Mouse (Mus musculus) hindbrain, embryonic 12.5 days (tissue): ENCODE measurements at regions not wholly inside any gene's neighbourhood (a gene's known extent, or its start where the extent isn't known, plus 50 kb on each side); places are given as distances from the start of the nearest gene placed in this dataset.

Experiments used
- ATAC-seq: fragments of 200-750 bp; cut with Nextera tagmentation; 2 replicates; pipeline ENCODE4 v1.8.0; 2017; ENCODE audit warnings: moderate TSS enrichment; ENCODE audit not compliant: low FRiP score
- H3K27ac ChIP-seq: fragments of 300-500 bp; sonication (generic); 2 replicates; pipeline ENCODE4 v1.5.1; 2016; ENCODE audit warnings: mild to moderate bottlenecking
- H3K27me3 ChIP-seq: fragments of 300-500 bp; sonication (generic); 2 replicates; pipeline ENCODE4 v1.6.1; 2016; ENCODE audit warnings: mild to moderate bottlenecking
- H3K36me3 ChIP-seq: fragments of 300-500 bp; sonication (generic); 2 replicates; pipeline ENCODE4 v1.6.1; 2016; ENCODE audit warnings: mild to moderate bottlenecking
- H3K4me1 ChIP-seq: fragments of 300-500 bp; sonication (generic); 2 replicates; pipeline ENCODE4 v1.6.1; 2016
- H3K4me2 ChIP-seq: fragments of 300-500 bp; sonication (generic); replicated peaks from 2 replicates; pipeline ENCODE4 v1.6.1; 2016; ENCODE audit warnings: mild to moderate bottlenecking
- H3K4me3 ChIP-seq: fragments of 300-500 bp; sonication (generic); 2 replicates; pipeline ENCODE4 v1.5.1; 2016; ENCODE audit warnings: mild to moderate bottlenecking
- H3K9ac ChIP-seq: fragments of 300-500 bp; sonication (generic); 2 replicates; pipeline ENCODE4 v1.6.1; 2016; ENCODE audit warnings: mild to moderate bottlenecking, moderate library complexity
- H3K9me3 ChIP-seq: fragments of 300-500 bp; sonication (generic); replicated peaks from 2 replicates; pipeline ENCODE4 v1.6.1; 2016; ENCODE audit warnings: mild to moderate bottlenecking
- WGBS: fragments of 180-500 bp; shearing (Covaris S2); methylation state at CpG from one replicate; pipeline ENCODE4 v1.1.7; 2016; 5-methylcytosine and 5-hydroxymethylcytosine counted together

DNA sequence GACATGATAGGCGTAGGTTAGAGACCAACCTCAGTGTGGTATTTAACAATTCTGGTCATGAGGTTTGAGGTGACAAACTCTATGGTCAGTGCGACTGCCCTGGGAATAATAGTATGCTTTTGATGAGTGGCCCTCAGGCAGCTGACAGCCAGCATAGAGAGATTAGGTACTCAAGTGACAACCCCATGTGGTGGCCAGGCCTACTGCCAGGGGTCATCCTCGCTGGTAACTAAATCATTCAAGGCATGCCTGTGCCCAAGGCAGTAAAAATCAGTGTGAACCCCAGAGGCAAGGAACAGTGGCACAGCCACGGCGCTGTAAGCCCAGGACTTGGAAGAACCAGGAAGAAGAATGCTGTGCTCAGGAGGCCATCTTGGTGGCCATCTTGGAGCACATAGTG, 134.6 kb upstream of the Jarid2 start:
- Histone ChIP-seq H3K9me3 (no peaks in the 10 kb centered on the region), H3K4me3 (no peak overlapping the region), H3K36me3 (no peaks in the 10 kb centered on the region), H3K27ac (no peak overlapping the region), H3K4me1 (no peaks in the 10 kb centered on the region), H3K4me2 (no peak overlapping the region), H3K9ac (no peak overlapping the region), H3K27me3 (0 out of 2 replicates have a peak, but pooled peaks cover 3% of the 10 kb centered on the region)
- WGBS = 83% methylated on average over 5 of the region's 5 CpGs
- no peak for ATAC-seq

DNA sequence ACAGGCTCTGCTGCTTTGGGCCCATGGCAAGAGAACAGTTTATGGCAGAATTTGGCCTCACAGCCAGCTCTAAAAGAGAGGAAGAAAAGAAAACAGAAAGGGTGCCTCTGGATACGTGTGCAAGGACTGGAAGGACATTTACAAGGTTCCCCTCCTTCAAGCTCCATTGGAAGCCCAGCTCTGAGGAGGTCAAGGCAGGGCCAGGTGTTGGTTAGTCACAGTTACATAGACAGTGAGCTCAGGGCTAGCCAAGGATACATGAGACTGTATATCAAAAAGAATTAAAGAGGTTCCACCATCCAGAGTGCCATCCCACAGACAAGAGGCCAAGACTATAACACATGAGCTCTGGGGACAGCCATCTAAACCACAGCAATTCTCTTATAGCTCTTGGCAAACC, 131.6 kb upstream of the Jarid2 start:
- no peak overlapping the region for H3K27ac ChIP-seq
- ATAC-seq = no peak
- no peaks in the 10 kb centered on the region for H3K36me3 ChIP-seq
- no peak overlapping the region for H3K9ac ChIP-seq
- 66% methylated on average over 1 of the region's 1 CpGs for WGBS
- H3K9me3 ChIP-seq = no peaks in the 10 kb centered on the region
- H3K4me2 ChIP-seq = no peak overlapping the region
- H3K4me3 ChIP-seq = no peak overlapping the region
- H3K27me3 ChIP-seq = 0 out of 2 replicates have a peak, but pooled peaks cover 3% of the 10 kb centered on the region
- H3K4me1 ChIP-seq = peaks cover 2% of the 10 kb centered on the region; the same call in 1 of the 2 replicates

GRCm38 (mm10) chr13:44601024-44601423, 128.2 kb upstream of the Jarid2 start:
- no peak overlapping the region for H3K9ac ChIP-seq
- peaks cover 2% of the 10 kb centered on the region; the same call in 1 of the 2 replicates for H3K4me1 ChIP-seq
- no peak overlapping the region for H3K4me2 ChIP-seq
- no peaks in the 10 kb centered on the region for H3K9me3 ChIP-seq
- H3K27me3 ChIP-seq = 0 out of 2 replicates have a peak, but pooled peaks cover 3% of the 10 kb centered on the region
- H3K27ac ChIP-seq = no peak overlapping the region
- WGBS = 81% methylated on average over 2 of the region's 2 CpGs
- no peak for ATAC-seq
- no peaks in the 10 kb centered on the region for H3K36me3 ChIP-seq
- no peak overlapping the region for H3K4me3 ChIP-seq

DNA sequence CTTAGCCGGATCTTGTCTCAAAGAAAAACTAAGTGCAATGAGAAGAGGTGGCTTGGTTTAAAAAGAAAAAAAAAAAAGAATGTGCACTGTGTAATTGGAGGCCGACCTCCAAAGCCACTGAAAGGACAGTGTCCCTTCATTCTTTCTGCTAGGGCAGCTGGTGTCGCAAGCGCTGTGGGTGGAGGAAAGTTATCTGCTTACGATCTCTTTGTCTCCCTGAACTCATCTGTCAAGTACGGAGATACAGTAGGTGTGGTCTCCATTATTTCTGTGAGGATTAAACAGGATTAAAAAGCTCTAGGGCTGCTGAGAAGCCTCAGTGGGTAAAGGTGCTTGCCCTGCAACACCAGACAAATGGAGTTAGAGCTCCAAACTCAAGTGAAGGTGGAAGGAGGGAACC, 126.6 kb upstream of the Jarid2 start:
- Histone ChIP-seq H3K27ac (no peak overlapping the region), H3K4me1 (peaks cover 2% of the 10 kb centered on the region; the same call in 1 of the 2 replicates), H3K36me3 (no peaks in the 10 kb centered on the region), H3K27me3 (0 out of 2 replicates have a peak, but pooled peaks cover 3% of the 10 kb centered on the region), H3K4me2 (no peak overlapping the region), H3K9ac (no peak overlapping the region), H3K9me3 (no peaks in the 10 kb centered on the region), H3K4me3 (no peak overlapping the region)
- ATAC-seq = no peak
- WGBS = 28% methylated on average over 6 of the region's 6 CpGs

DNA sequence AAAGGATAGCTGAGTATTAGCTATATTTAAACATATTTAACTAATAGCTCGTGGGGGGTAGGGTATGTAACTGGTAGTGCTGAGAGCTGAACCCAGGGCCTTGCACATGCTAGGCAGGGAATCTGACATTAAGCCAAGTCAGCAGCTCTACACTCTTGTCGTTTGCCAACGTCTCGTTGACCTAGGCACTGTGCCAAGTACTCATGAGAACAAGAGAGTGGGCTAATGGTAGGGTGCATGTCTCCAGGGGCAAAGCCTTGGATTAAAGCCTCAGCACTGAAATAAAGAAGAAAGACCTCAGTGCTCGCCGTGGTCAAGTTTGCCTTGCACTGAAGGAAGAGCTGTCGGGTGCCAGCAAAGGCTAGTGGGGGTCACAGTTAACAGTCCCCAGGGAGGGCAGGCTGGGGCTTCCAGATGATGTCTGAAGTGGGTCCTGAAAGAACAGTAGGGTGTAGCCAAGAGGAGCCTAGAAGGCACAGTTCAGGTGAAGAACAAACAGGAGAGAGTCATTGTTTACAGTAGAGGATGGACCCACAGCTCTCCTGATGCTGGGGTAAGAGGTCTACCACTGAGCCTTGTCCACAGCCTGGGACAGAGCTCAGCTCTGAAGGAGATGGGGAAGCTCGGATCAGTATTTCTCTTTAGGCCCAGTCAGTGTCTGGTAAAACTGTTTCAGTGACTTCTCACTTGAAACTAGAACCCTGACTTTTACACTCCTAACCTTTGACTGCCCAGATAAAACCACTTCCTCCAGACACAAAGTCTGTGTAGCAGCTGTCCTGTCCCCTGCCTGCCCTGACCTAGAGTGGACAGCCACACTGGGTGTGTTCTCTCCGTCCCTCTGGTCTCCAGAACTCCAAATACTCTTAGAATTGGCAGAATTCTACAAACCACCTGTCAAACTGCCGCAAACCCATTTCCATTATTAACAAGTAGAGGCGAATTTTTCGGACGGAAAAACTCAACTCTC, 121.7 kb upstream of the Jarid2 start:
- H3K4me1 ChIP-seq = no peaks in the 10 kb centered on the region
- H3K4me2 ChIP-seq = no peak overlapping the region
- 81% methylated on average over 13 of the region's 13 CpGs for WGBS
- H3K36me3 ChIP-seq = no peaks in the 10 kb centered on the region
- H3K27ac ChIP-seq = no peak overlapping the region
- ATAC-seq = no peak
- H3K4me3 ChIP-seq = no peak overlapping the region
- no peaks in the 10 kb centered on the region for H3K9me3 ChIP-seq
- H3K9ac ChIP-seq = no peak overlapping the region
- no peaks in the 10 kb centered on the region for H3K27me3 ChIP-seq

- no peak for ATAC-seq
- Histone ChIP-seq H3K27ac (no peak overlapping the region), H3K27me3 (no peaks in the 10 kb centered on the region), H3K9me3 (no peaks in the 10 kb centered on the region), H3K36me3 (no peaks in the 10 kb centered on the region), H3K4me3 (no peak overlapping the region), H3K4me1 (no peaks in the 10 kb centered on the region), H3K9ac (no peak overlapping the region), H3K4me2 (no peak overlapping the region)
- WGBS = 88% methylated on average over 3 of the region's 3 CpGs
These were observed 121.0 kb upstream of the Jarid2 start for GRCm38 (mm10) chr13:44608286-44608675.

DNA sequence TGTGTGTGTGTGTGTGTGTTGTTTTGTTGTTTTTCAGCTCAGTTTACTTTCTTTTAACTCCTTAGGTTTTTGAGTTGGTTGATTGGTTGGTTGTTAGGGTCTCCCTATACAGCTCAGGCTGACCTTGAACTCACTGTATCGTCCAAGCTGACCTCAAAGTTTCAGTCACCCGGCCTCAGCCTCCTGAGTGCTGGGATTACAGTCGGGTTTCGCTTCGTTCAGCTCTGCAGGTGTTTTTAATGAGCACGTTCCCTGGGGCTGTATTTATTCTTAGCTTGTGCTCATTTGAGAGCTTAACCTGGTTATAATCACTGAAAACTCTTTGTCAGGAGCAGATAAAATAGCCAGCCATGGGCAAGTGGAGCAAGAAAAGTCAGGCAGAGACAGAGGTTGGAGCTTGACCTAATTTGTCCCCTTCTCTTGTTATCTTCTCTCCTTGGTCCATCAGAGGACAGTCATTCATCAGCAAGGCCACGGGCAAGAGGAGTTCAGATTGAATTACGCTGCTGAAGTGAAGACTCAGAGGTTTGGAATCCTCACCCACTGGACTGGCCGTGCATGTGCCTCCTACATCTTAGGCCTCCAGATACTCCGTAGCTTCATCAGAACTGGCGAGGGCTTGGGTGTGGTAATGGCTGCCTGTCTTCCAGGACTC, 120.5 kb upstream of the Jarid2 start:
- Histone ChIP-seq H3K4me3 (no peak overlapping the region), H3K4me1 (no peaks in the 10 kb centered on the region), H3K4me2 (no peak overlapping the region), H3K9ac (no peak overlapping the region), H3K9me3 (no peaks in the 10 kb centered on the region), H3K27me3 (no peaks in the 10 kb centered on the region), H3K27ac (no peak overlapping the region), H3K36me3 (no peaks in the 10 kb centered on the region)
- 69% methylated on average over 11 of the region's 11 CpGs for WGBS
- ATAC-seq = no peak

DNA sequence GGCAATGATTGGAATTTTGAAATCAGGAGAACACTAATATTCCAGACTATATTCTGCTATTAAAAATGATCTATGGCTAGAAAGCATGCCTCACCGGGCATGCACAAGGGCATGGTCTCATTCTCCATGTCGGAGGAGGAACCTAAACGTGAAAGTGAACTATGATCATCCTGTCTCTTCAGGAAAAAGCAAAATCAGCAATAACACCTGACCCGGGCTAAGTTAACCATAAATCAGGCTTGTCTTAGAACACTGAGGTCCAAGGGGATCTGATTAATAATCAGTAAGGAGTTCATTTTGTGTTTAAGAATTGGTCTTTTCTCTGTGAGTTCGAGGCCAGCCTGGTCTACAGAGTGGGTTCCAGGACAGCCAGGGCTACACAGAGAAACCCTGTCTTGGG, 119.7 kb upstream of the Jarid2 start:
- Histone ChIP-seq H3K9ac (no peak overlapping the region), H3K4me1 (no peaks in the 10 kb centered on the region), H3K27me3 (no peaks in the 10 kb centered on the region), H3K4me2 (no peak overlapping the region), H3K27ac (no peak overlapping the region), H3K9me3 (no peaks in the 10 kb centered on the region), H3K4me3 (no peak overlapping the region), H3K36me3 (no peaks in the 10 kb centered on the region)
- no peak for ATAC-seq
- WGBS = 88% methylated on average over 5 of the region's 5 CpGs

- H3K4me1 ChIP-seq = no peaks in the 10 kb centered on the region
- no peak overlapping the region for H3K27ac ChIP-seq
- WGBS = 71% methylated on average over 8 of the region's 8 CpGs
- H3K9ac ChIP-seq = no peak overlapping the region
- H3K4me2 ChIP-seq = no peak overlapping the region
- no peak overlapping the region for H3K4me3 ChIP-seq
- ATAC-seq = no peak
- no peaks in the 10 kb centered on the region for H3K36me3 ChIP-seq
- no peaks in the 10 kb centered on the region for H3K27me3 ChIP-seq
- no peaks in the 10 kb centered on the region for H3K9me3 ChIP-seq
These were observed 113.6 kb upstream of the Jarid2 start for GRCm38 (mm10) chr13:44615696-44616095.

DNA sequence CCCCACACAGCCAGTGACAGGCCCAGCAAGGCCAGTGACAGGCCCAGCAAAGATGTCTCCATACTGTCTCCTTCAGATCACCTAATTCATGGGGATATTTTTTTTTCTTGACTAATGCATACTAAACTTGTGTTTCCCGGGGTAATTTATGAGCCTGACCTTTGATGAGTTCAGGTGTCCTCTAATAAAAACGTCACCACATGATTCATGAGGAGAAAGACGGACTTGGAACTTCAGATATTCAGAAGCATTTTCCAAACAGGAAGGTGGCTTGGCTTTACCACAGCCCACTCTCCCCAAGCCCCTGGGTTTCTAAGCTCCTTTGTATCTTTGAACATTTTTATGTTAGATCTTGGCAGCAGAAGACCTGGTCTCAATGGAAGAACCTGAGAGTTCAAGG, 110.9 kb upstream of the Jarid2 start:
- H3K4me3 ChIP-seq = no peak overlapping the region
- no peak for ATAC-seq
- peaks cover 6% of the 10 kb centered on the region for H3K4me1 ChIP-seq
- 70% methylated on average over 3 of the region's 3 CpGs for WGBS
- no peaks in the 10 kb centered on the region for H3K27me3 ChIP-seq
- H3K27ac ChIP-seq = no peak overlapping the region
- no peaks in the 10 kb centered on the region for H3K9me3 ChIP-seq
- H3K36me3 ChIP-seq = no peaks in the 10 kb centered on the region
- H3K4me2 ChIP-seq = no peak overlapping the region
- H3K9ac ChIP-seq = no peak overlapping the region

DNA sequence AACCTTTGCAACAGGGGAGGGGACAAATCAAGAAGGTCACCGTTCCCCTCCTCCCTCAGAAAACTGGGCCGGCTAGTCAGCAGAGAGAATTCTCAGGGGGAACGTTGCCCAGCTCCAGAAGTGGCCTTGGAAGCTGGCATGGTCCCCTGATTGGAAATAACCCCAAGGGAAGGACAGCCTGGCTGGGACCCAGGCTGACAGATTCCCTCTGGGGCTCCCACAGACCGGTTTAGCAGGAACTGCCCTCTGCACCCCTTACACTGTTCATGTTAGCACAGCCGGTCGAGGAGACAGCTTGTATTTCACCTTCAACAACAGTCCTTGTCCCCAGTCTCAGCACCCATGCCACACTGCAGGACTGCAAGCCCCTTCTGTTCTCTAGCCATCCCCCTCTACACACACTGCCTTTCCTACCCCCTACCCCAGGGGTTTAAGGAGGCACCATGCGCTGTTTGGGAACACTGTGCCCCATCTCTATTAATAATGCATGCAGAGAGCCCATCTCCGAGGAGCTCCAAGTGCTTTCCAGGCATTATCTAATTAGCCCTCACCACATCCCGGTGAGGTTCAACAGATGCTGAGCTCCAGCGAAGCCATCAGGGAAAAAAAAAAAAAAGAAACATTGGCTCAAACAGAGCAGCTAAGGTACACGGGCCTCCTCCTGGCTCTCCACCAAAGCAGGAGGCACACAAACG, 106.5 kb upstream of the Jarid2 start:
- H3K36me3 ChIP-seq = no peaks in the 10 kb centered on the region
- no peak for ATAC-seq
- H3K27ac ChIP-seq = no peak overlapping the region

DNA sequence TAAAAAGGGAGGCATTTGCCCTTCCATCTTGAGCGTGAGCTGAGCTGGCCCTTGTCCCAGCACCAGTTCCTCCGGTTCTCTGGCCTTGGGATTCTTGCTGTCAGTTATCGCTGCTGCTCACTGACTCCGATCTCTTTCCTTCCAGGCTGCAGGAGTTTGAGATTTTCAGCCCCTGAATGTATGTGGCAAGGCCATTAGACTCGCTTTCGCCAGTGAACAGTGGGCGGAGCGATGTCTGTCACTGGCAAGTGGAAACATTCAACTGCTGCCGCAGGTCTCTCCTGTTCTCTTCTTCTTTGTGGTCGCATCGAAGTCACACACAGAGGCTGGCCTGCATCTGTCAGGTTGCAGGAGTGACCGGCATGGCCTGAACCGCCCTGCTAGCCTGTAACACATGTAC, 104.6 kb upstream of the Jarid2 start:
- H3K27me3 ChIP-seq = no peaks in the 10 kb centered on the region
- no peaks in the 10 kb centered on the region for H3K9me3 ChIP-seq
- no peak overlapping the region for H3K27ac ChIP-seq
- no peak overlapping the region for H3K4me2 ChIP-seq
- no peak overlapping the region for H3K4me3 ChIP-seq
- no peaks in the 10 kb centered on the region for H3K36me3 ChIP-seq
- no peak overlapping the region for H3K9ac ChIP-seq
- H3K4me1 ChIP-seq = peaks cover 12% of the 10 kb centered on the region
- no peak for ATAC-seq
- WGBS = 42% methylated on average over 13 of the region's 13 CpGs

More for the DNA sequence above, 106.5 kb upstream of the Jarid2 start:
- no peak overlapping the region for H3K9ac ChIP-seq
- peaks cover 12% of the 10 kb centered on the region for H3K4me1 ChIP-seq
- H3K27me3 ChIP-seq = no peaks in the 10 kb centered on the region
- H3K9me3 ChIP-seq = no peaks in the 10 kb centered on the region
- H3K4me3 ChIP-seq = no peak overlapping the region
- H3K4me2 ChIP-seq = no peak overlapping the region
- WGBS = 39% methylated on average over 12 of the region's 12 CpGs
